Mouse (Mus musculus) testis, adult 2 months (tissue): Measurements from ENCODE around the gene H3f3b. TPM values are rescaled to one million over a fixed set of nuclear protein-coding genes. Genes with fewer than 3 reads are reported as not detected.

Experiments
- H3K27ac ChIP-seq: fragments of 200-500 bp; 2 replicates; pipeline ENCODE4 v1.5.1; 2012; ENCODE audit warnings: low read depth, low read length; ENCODE audit not compliant: control insufficient read depth, insufficient read depth
- H3K27me3 ChIP-seq: fragments of 200-500 bp; 2 replicates; pipeline ENCODE4 v1.6.1; 2012; ENCODE audit warnings: mild to moderate bottlenecking, low read length, moderate library complexity; ENCODE audit not compliant: control insufficient read depth, insufficient read depth
- H3K36me3 ChIP-seq: fragments of 200-500 bp; 2 replicates; pipeline ENCODE4 v1.6.1; 2012; ENCODE audit warnings: mild to moderate bottlenecking, low read length; ENCODE audit not compliant: control insufficient read depth, insufficient read depth
- H3K4me1 ChIP-seq: fragments of 200-500 bp; 2 replicates; pipeline ENCODE4 v1.6.1; 2012; ENCODE audit warnings: low read length; ENCODE audit not compliant: control insufficient read depth, insufficient read depth
- H3K4me3 ChIP-seq: fragments of 200-500 bp; 2 replicates; pipeline ENCODE4 v1.5.1; 2012; ENCODE audit warnings: low read depth, mild to moderate bottlenecking, low read length, moderate library complexity, mixed read lengths; ENCODE audit not compliant: control insufficient read depth
- CTCF ChIP-seq: fragments of 200-500 bp; IDR thresholded peaks from 2 replicates; pipeline ENCODE4 v1.5.1; 2012; ENCODE audit warnings: low read depth, mild to moderate bottlenecking, inconsistent platforms, low read length, moderate library complexity; ENCODE audit not compliant: control insufficient read depth, insufficient read depth, insufficient replicate concordance
- POLR2A ChIP-seq: fragments of 200-500 bp; IDR thresholded peaks from 2 replicates; pipeline ENCODE4 v1.6.1; 2012; ENCODE audit warnings: low read depth, mild to moderate bottlenecking, inconsistent platforms, low read length, moderate library complexity; ENCODE audit not compliant: control insufficient read depth
- polyA plus RNA-seq: library from polyadenylated mRNA; depleted of rRNA; stranded (reverse); fragments of >200 nt; gene quantifications from 2 replicates; pipeline ENCODE4 v1.2.3, GENCODE M21; 2012

H3f3b gene
- polyA plus RNA-seq, 1 experiment = 276 TPM

- TF ChIP-seq CTCF (no peak), POLR2A (no peak)
- no peak overlapping the region for H3K4me3 ChIP-seq
- H3K4me1 ChIP-seq = no peaks in the 10 kb centered on the region
- no peak overlapping the region for H3K27ac ChIP-seq
- no peaks in the 10 kb centered on the region for H3K36me3 ChIP-seq
- H3K27me3 ChIP-seq = no peaks in the 10 kb centered on the region
Measured at GRCm38 (mm10) chr11:116065345-116065744, 37.6 kb upstream of the H3f3b start.

GRCm38 (mm10) chr11:116064187-116064867 lies 36.6 kb upstream of the H3f3b start:
- Histone ChIP-seq H3K36me3 (no peaks in the 10 kb centered on the region), H3K4me1 (no peaks in the 10 kb centered on the region), H3K27me3 (no peaks in the 10 kb centered on the region), H3K4me3 (no peak overlapping the region), H3K27ac (no peak overlapping the region)
- TF ChIP-seq POLR2A = no peak
- no peak for TF ChIP-seq CTCF

GRCm38 (mm10) chr11:116063562-116063961 lies 35.8 kb upstream of the H3f3b start:
- no peak overlapping the region for H3K27ac ChIP-seq

GRCm38 (mm10) chr11:116062521-116062920 lies 34.8 kb upstream of the H3f3b start:
- H3K27me3 ChIP-seq = no peaks in the 10 kb centered on the region
- H3K27ac ChIP-seq = no peak overlapping the region
- H3K36me3 ChIP-seq = no peaks in the 10 kb centered on the region; the same call in 1 of the 2 replicates
- TF ChIP-seq POLR2A (no peak), CTCF (no peak)
- no peak overlapping the region for H3K4me3 ChIP-seq
- H3K4me1 ChIP-seq = no peaks in the 10 kb centered on the region

More at GRCm38 (mm10) chr11:116063562-116063961, 35.8 kb upstream of the H3f3b start:
- H3K4me1 ChIP-seq = no peaks in the 10 kb centered on the region
- H3K4me3 ChIP-seq = no peak overlapping the region
- TF ChIP-seq CTCF (no peak), POLR2A (no peak)
- no peaks in the 10 kb centered on the region for H3K36me3 ChIP-seq
- H3K27me3 ChIP-seq = no peaks in the 10 kb centered on the region

GRCm38 (mm10) chr11:116061641-116062415 lies 34.1 kb upstream of the H3f3b start:
- H3K4me3 ChIP-seq = no peak overlapping the region
- no peaks in the 10 kb centered on the region; the same call in 1 of the 2 replicates for H3K36me3 ChIP-seq
- no peaks in the 10 kb centered on the region for H3K27me3 ChIP-seq
- H3K4me1 ChIP-seq = no peaks in the 10 kb centered on the region
- TF ChIP-seq CTCF = no peak
- H3K27ac ChIP-seq = no peak overlapping the region

- no peak overlapping the region for H3K27ac ChIP-seq
- H3K27me3 ChIP-seq = no peaks in the 10 kb centered on the region
- no peaks in the 10 kb centered on the region for H3K4me1 ChIP-seq
- H3K36me3 ChIP-seq = peaks cover 1% of the 10 kb centered on the region
- H3K4me3 ChIP-seq = no peak overlapping the region
- TF ChIP-seq POLR2A (no peak), CTCF (no peak)
Measured at GRCm38 (mm10) chr11:116060596-116060995, 32.8 kb upstream of the H3f3b start.

GRCm38 (mm10) chr11:116059691-116060025 lies 31.9 kb upstream of the H3f3b start:
- no peak overlapping the region for H3K4me3 ChIP-seq
- H3K27ac ChIP-seq = no peak overlapping the region
- no peaks in the 10 kb centered on the region for H3K4me1 ChIP-seq
- peaks cover 1% of the 10 kb centered on the region for H3K36me3 ChIP-seq
- no peaks in the 10 kb centered on the region for H3K27me3 ChIP-seq
- TF ChIP-seq POLR2A = no peak
- TF ChIP-seq CTCF = no peak
